In the genomic region with DNA sequence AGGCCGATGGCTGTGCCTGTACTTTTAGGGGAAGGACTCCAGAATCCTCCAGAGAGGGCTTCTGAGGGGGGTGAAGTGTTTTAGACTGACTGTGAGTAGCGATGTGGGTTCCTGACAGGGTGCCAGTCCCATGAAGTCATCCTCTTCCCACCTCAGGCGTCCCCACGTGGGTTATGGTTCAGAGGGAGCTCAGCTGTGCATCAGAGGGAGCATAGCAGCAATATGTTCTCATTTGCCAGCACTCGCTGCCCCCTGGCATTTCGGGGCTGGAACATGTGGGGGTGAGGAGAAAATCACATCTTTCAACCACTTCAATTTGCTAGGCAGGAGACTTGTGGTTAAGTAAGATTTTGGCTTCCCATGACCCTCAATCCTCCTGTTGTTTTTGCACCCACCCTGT, we compare ENCODE assay signal across 23 mouse cellular contexts. TPM values are rescaled to one million over a fixed set of nuclear protein-coding genes. Genes with fewer than 3 reads are reported as not detected.
DNase-seq lines count a peak whose midpoint lies in the region; TF ChIP-seq lines count a peak whose summit lies in the region.
"Had no signal": no experiment of that assay in that cellular context is flagged by ENCODE, and none has a peak within 500 bp of the region (broad histone marks: within the 10 kb centered on the region; RNA-seq: fewer than 3 reads in every experiment).

No protein-coding gene starts in this region.

- no peak overlapping the region for H3K4me3 ChIP-seq in lung, adult 2 months (replicated peaks; ENCODE audit: extremely low read depth, low read depth, low read length)
- H3K4me3 ChIP-seq: embryonic facial prominence, embryonic 10.5 days; embryonic facial prominence, embryonic 12.5 days; forebrain, embryonic 13.5 days; forebrain, embryonic 15.5 days had no signal

- TF ChIP-seq POLR2A in lung, adult 2 months (IDR thresholded peaks at IDR 0.05; ENCODE audit: borderline replicate concordance, extremely low read depth, low read depth, low read length), result no peak

- no peak for TF ChIP-seq CTCF in lung, adult 2 months (IDR thresholded peaks at IDR 0.05; ENCODE audit: insufficient read depth, low read length)

- peaks cover 3% of the 10 kb centered on the region; the same call in 1 of the 2 replicates for H3K4me1 ChIP-seq in lung, adult 2 months (ENCODE audit: control insufficient read depth, insufficient read depth, low read length)
- H3K4me1 ChIP-seq: embryonic facial prominence, embryonic 10.5 days; embryonic facial prominence, embryonic 12.5 days; forebrain, embryonic 13.5 days; forebrain, embryonic 15.5 days had no signal

- DNase-seq in right cerebral cortex, adult 18-20 months, result peak; percentile 15
- DNase-seq in right cerebral cortex, postnatal 14 days, result no peak
- DNase-seq in NIH3T3 (ENCODE audit: low read depth), result peak; percentile 70
- peak; percentile 64 for DNase-seq in brain, adult 2 months (ENCODE audit: low read depth, low spot score)
- no peak for DNase-seq in lung, adult 2 months
- DNase-seq in cerebellum, postnatal 36 days, result no peak
- DNase-seq: adrenal gland, adult 8-10 months; adrenal gland, postnatal 14 days; adrenal gland, postnatal 36 days; B cell, adult 2 months; cerebellum, adult 11 months; cerebellum, adult 18-20 months; cerebellum, adult 8-10 months; cerebellum, adult 9-11 months; cerebellum, postnatal 14 days; forebrain, postnatal 0 days had no signal

- 81% methylated on average over 6 of the region's 6 CpGs for WGBS in lung, adult 2 months

RNA-seq across cellular contexts. Expression of a gene that starts 40.1 kb away (rescaled TPM):
- 0.07 and 0.11 TPM in 2 replicates for polyA plus RNA-seq in lung, adult 2 months (2012; rRNA removed)
- polyA plus RNA-seq: activated CD4-positive, CD25-positive, alpha-beta regulatory T cell, adult 4 months; CD4-positive, CD25-positive, alpha-beta regulatory T cell, adult 4 months; embryonic facial prominence, embryonic 12.5 days; G1E had no signal

Comparison
In these comparisons a context has a peak if more than half of its experiments do, and no peak if none do; other contexts are left out.
1. DNase-seq: peak in right cerebral cortex, adult 18-20 months (single experiment), NIH3T3 (single experiment) and brain, adult 2 months (single experiment); none in right cerebral cortex, postnatal 14 days (single experiment), lung, adult 2 months (single experiment) and cerebellum, postnatal 36 days (0 of 2).